Mouse (Mus musculus) forebrain, embryonic 13.5 days (tissue): ENCODE measurements around the gene Gm29609. TPM values are rescaled to one million over a fixed set of nuclear protein-coding genes. Genes with fewer than 3 reads are reported as not detected.
"Not testable (repeated sequence)": the region's sequence is repeated elsewhere in the genome, so short reads cannot be mapped to it uniquely, and the experiment has no call there.

ENCODE experiments used
- ATAC-seq: fragments of 200-750 bp; cut with Nextera tagmentation; 2 replicates; pipeline ENCODE4 v1.8.0; 2017
- H3K27ac ChIP-seq: fragments of 300-500 bp; sonication (generic); 2 replicates; pipeline ENCODE4 v1.5.1; 2015; ENCODE audit warnings: inconsistent platforms, mild to moderate bottlenecking, moderate library complexity
- H3K27me3 ChIP-seq: fragments of 300-500 bp; sonication (generic); 2 replicates; pipeline ENCODE4 v1.6.1; 2015; ENCODE audit warnings: mild to moderate bottlenecking, inconsistent platforms
- H3K36me3 ChIP-seq: fragments of 300-500 bp; sonication (generic); 2 replicates; pipeline ENCODE4 v1.6.1; 2015; ENCODE audit warnings: mild to moderate bottlenecking, inconsistent platforms; ENCODE audit not compliant: poor library complexity, severe bottlenecking
- H3K4me1 ChIP-seq: fragments of 300-500 bp; sonication (generic); 2 replicates; pipeline ENCODE4 v1.6.1; 2015; ENCODE audit warnings: inconsistent platforms
- H3K4me2 ChIP-seq: fragments of 300-500 bp; sonication (generic); 2 replicates; pipeline ENCODE4 v1.6.1; 2015; ENCODE audit warnings: inconsistent platforms, mild to moderate bottlenecking, moderate library complexity
- H3K4me3 ChIP-seq: fragments of 300-500 bp; sonication (generic); 2 replicates; pipeline ENCODE4 v1.5.1; 2015; ENCODE audit warnings: mild to moderate bottlenecking, inconsistent platforms
- H3K9ac ChIP-seq: fragments of 300-500 bp; sonication (generic); 2 replicates; pipeline ENCODE4 v1.6.1; 2015; ENCODE audit warnings: mild to moderate bottlenecking, inconsistent platforms
- H3K9me3 ChIP-seq: fragments of 300-500 bp; sonication (generic); replicated peaks from 2 replicates; pipeline ENCODE4 v1.6.1; 2016; ENCODE audit warnings: inconsistent platforms
- WGBS: fragments of 180-500 bp; shearing (Covaris S2); methylation state at CpG from one replicate; pipeline ENCODE4 v1.1.7; 2015; 5-methylcytosine and 5-hydroxymethylcytosine counted together
- polyA plus RNA-seq: library from polyadenylated mRNA; unstranded; fragments of >200 nt; fragmentation: Nextera tagmentation; extraction: Ambion mirVana; gene quantifications from 2 replicates; pipeline ENCODE4 v1.2.1, GENCODE M21; 2015

Gm29609 gene
- polyA plus RNA-seq, result 1.5 and 1.9 TPM in 2 replicates

DNA sequence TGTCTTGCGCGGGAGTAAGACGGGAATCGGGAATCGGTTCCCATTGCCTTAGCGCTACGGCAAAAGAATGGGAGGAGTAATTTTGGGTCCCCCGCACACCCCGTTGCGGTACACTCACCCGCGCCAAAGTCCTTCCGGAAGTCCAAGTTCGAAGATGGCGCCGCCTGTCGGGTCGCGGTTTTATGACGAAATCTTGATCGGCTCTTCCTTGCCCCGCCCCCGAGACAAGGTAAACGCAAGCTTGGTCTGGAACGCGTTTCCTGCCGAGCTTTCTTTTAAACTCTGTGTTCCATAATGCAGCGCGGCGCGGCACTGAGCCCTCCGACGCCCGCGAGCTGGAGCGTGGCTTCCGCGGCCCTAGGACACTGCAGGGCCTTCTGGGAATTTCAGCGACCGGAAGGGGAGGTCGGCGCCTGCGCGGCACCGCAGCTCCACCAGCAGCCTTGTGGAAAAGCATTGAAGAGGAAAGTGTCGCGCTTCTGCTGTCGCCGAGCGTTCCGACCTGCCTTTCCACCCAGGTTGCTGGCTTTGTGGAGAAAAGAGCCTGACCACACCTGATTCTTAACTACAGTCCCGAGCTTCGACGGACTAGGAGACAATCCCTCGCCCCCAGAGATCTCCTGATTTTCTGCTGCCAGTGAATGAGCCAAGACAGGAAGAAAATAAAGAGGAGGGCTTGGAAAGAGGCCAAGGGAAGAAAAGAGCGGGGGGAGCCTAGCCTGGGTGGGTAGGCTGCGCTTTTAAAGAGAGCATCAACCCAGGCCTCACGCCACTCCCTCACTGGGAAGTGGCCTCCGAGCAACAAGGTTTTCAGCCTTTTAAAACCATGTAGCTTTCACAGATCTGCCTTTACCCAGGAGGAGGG, at the start of gene Gm29609, which contains the start of gene Gtf3c2:
Gene Gm29609, minus strand, starts transcription at position 146 of the 865 bp plus-strand sequence.
Gene Gtf3c2, minus strand, starts transcription at position 379 of the 865 bp plus-strand sequence.
- Histone ChIP-seq H3K27me3 (no peaks in the 10 kb centered on the region), H3K9me3 (no peaks in the 10 kb centered on the region), H3K9ac (peak within 1 kb of the TSS; percentile 82), H3K36me3 (0 out of 2 replicates have a peak, but pooled peaks cover 6% of the 10 kb centered on the region), H3K27ac (peak within 1 kb of the TSS; percentile 99), H3K4me3 (peak within 1 kb of the TSS; percentile 93), H3K4me1 (peaks cover 30% of the 10 kb centered on the region), H3K4me2 (peak within 1 kb of the TSS; percentile 92)
- ATAC-seq, result peak; percentile 98
- under 1% methylated on average over 59 of the region's 59 CpGs for WGBS

DNA sequence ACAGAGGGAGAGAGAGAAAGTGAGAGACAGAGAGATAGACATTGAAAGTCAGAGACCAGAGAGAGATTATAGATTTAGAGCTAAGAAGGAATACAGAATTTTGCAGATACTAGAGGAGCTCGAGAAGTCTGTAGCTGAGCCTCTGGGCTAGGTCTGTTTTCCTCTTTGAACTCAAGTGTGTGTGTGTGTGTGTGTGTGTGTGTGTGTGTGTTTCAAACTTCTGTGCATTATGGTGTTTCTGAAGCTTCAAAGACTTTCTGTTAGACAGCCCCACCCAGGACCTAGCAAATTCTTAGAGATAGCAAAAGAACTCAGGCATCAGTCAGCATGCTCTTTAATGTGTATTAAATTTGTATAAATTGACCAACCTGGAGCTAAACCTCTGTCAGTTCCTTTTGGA, 46.9 kb upstream of the Gm29609 start:
- no peak overlapping the region for H3K4me2 ChIP-seq
- H3K9ac ChIP-seq, result no peak overlapping the region
- no peaks in the 10 kb centered on the region for H3K4me1 ChIP-seq
- no peak overlapping the region for H3K27ac ChIP-seq
- WGBS, result 67% methylated on average over 1 of the region's 1 CpGs
- no peaks in the 10 kb centered on the region for H3K36me3 ChIP-seq
- no peaks in the 10 kb centered on the region for H3K27me3 ChIP-seq
- no peak overlapping the region for H3K4me3 ChIP-seq
- no peak for ATAC-seq
- H3K9me3 ChIP-seq, result no peaks in the 10 kb centered on the region

DNA sequence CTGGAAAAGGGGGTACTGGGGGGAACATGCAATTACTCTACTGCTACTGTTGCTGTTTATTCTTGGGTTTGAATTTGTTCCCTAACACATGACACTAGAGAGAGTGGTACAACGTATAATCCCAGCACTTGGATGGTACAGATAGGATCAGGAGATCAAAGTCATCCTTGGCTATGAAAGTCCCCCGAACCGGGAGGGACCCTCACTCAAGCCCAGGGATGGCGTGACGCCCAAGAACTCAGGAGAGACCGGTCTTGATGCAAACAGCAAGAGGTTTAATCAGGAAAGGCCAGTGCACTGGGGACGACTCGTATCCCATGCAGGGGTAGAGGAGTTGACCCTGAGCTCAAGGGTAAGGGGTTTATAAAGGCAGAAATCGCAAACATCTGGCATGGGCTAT, 43.0 kb upstream of the Gm29609 start:
- Histone ChIP-seq H3K4me1 (peaks cover 14% of the 10 kb centered on the region), H3K9me3 (no peaks in the 10 kb centered on the region), H3K36me3 (no peaks in the 10 kb centered on the region), H3K27ac (no peak overlapping the region), H3K4me3 (no peak overlapping the region), H3K27me3 (no peaks in the 10 kb centered on the region), H3K4me2 (no peak overlapping the region), H3K9ac (no peak overlapping the region)
- ATAC-seq, result no peak
- WGBS, result 96% methylated on average over 9 of the region's 9 CpGs

DNA sequence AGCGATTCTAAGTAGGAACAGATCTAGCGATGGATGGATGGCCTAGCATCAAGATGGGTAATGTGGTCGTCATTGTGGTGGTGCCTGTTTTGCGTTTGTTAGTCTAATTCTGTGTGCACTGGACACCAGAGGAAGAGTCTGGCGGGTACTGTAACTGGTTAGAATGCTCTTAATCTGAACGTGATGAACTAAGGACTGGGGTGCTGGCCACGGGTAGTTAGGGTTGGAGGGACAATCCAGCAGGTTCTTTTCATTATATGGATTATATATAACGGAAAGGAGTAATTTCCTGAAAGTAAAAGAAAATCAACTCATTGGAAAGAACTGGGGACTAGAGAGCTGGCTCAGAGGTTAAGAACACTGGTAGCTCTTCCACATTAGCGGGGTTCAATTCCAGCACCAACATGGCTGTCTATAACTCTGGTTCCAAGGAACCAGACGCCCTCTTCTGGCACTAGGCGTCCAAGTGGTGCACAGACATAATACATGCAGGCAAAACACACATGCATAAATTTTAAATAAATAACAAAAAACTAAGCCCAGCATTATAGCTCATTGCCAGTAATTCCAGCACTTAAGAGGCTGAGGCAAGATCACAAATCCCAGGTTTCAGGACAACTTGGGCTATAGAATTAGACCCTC, 41.7 kb upstream of the Gm29609 start:
- no peak; the same call in 1 of the 2 replicates for ATAC-seq
- Histone ChIP-seq H3K27ac (peak overlapping the region; percentile 87), H3K9me3 (no peaks in the 10 kb centered on the region), H3K4me1 (peaks cover 18% of the 10 kb centered on the region), H3K27me3 (no peaks in the 10 kb centered on the region), H3K36me3 (no peaks in the 10 kb centered on the region), H3K4me2 (peak overlapping the region; percentile 79), H3K4me3 (peak overlapping the region; percentile 90), H3K9ac (peak overlapping the region; percentile 92)
- 10% methylated on average over 11 of the region's 11 CpGs for whole genome bisulfite sequencing

DNA sequence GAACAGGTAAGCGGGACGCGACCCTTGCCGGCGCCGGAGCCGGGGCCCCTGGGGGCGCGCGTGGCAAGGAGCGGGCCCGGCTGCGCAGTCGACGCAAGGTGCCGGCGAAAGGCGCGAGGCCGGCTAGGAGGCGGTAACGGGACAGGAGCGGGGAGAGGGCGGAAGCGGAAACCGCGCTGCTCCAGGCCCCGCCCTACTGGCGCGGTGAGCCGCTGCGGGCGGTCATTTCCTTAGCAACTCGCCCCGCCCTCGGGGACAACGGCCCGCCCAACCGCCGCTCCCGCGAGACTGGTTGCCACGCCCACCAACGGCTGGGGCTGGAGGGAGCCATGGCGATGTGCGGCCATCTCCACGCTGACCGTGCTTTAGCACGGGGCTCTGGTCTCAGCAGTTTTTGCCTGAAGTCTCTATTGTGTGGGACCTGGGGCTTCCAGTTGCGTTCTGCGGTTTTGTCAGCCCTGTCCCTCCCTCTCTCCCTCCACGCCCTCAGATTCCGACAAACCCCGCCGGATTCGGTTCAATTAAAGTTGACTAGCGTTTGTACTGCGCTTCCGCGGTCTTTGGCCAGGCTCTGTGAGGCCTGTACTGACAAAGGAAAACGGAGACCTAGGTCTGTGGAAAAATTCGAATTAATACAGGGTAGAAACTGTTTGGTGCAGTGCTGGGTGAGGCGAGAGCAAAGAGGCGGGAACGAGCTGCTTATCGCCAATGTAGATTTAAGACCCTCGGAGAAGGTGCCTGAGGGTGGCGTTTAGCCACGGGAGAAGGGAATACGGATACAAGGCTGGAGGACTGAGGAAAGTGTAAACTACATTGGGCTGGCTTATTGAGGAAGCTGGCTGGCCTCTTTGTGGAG, 41.0 kb upstream of the Gm29609 start, which contains the start of gene Ppm1g:
Gene Ppm1g, minus strand, starts transcription at position 240 of the 856 bp plus-strand sequence.
- peak within 1 kb of the TSS; percentile 79 for H3K4me2 ChIP-seq
- H3K27ac ChIP-seq, result peak within 1 kb of the TSS; percentile 87
- H3K4me3 ChIP-seq, result peak within 1 kb of the TSS; percentile 90
- no peaks in the 10 kb centered on the region for H3K9me3 ChIP-seq
- peak; percentile 96 for ATAC-seq
- no peaks in the 10 kb centered on the region for H3K27me3 ChIP-seq
- peak within 1 kb of the TSS; percentile 92 for H3K9ac ChIP-seq
- H3K36me3 ChIP-seq, result no peaks in the 10 kb centered on the region
- under 1% methylated on average over 70 of the region's 70 CpGs for WGBS
- H3K4me1 ChIP-seq, result peaks cover 18% of the 10 kb centered on the region

DNA sequence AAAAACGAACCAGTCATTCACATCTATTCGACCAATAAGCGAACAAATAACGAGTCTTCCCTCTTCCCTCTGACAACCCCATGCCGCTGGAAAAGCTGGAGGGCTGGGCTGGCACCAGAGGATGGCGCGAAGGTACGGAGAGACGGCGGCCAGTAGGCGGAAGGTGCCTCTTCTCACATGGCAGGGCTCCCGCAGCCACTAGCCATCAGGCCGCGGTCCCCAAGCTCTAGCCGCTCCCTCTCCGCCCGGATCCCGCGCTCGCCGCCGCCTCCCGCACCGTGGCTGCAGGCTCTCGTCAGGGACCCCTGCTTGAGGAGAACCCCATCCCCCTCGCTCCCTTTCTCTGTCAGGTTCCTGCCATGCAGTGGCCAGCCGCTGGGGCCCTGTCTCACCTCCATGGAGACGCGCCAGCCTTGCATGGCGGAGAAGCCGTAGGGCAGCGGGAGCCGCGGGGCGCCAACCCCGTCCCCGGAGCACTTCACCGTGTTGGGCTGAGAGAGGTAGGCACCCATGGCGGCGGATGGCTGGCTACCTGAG, 40.3 kb upstream of the Gm29609 start:
- H3K27ac ChIP-seq, result peak overlapping the region; percentile 87
- under 1% methylated on average over 40 of the region's 40 CpGs for WGBS
- ATAC-seq, result peak; percentile 77
- H3K4me1 ChIP-seq, result peaks cover 18% of the 10 kb centered on the region
- peak overlapping the region; percentile 90 for H3K4me3 ChIP-seq
- no peaks in the 10 kb centered on the region for H3K27me3 ChIP-seq
- H3K9me3 ChIP-seq, result no peaks in the 10 kb centered on the region
- H3K9ac ChIP-seq, result peak overlapping the region; percentile 92
- no peaks in the 10 kb centered on the region for H3K36me3 ChIP-seq
- H3K4me2 ChIP-seq, result peak overlapping the region; percentile 79

DNA sequence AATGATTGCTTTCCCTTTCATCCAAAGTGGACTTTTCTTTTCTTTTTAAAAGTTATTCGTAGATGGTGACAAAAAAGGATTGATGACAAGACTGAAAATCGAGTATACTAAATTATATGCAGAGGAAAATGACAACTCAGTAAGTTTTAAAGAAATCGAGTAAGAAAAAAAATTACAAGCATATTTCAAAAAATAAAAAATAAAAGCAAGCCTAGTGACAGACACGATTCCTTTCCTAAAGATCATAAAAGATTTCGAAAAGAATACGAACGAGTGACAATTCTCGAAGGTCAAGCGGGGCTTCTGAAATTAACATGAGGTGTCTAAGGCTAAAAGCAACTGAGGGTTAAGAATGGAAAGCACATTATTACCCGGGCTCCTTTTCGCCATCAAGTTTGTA, 39.8 kb upstream of the Gm29609 start:
- H3K4me3 ChIP-seq, result peak overlapping the region; percentile 90
- H3K27me3 ChIP-seq, result no peaks in the 10 kb centered on the region
- H3K4me2 ChIP-seq, result peak overlapping the region; percentile 79
- no peak for ATAC-seq
- H3K27ac ChIP-seq, result peak overlapping the region; percentile 87
- WGBS, result 2% methylated on average over 11 of the region's 11 CpGs
- peaks cover 18% of the 10 kb centered on the region for H3K4me1 ChIP-seq
- H3K36me3 ChIP-seq, result no peaks in the 10 kb centered on the region
- H3K9me3 ChIP-seq, result no peaks in the 10 kb centered on the region
- peak overlapping the region; percentile 92 for H3K9ac ChIP-seq

DNA sequence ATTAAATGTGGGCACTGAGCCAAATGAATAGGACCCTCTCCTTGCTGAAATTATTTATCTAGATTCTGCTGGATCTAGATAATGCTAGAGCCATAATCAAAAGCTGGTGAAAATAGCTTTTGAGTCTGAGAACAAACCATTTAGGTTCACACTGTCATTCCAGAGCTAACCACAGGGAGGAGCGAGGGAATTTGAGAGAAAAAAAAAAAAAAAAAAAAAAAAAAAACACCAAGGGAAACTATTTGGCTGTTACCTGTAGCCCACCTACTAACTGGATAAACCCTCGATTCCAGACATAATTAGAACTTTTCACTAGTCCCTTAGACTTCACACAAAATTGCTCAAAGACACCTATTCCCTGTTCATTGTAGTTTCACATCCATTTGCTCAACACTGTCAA, 39.4 kb upstream of the Gm29609 start:
- 2% methylated on average over 2 of the region's 2 CpGs for WGBS
- Histone ChIP-seq H3K9ac (no peak overlapping the region; the same call in 1 of the 2 replicates), H3K27ac (no peak overlapping the region), H3K9me3 (no peaks in the 10 kb centered on the region), H3K27me3 (no peaks in the 10 kb centered on the region), H3K4me3 (peak overlapping the region; percentile 90), H3K4me1 (peaks cover 18% of the 10 kb centered on the region), H3K36me3 (no peaks in the 10 kb centered on the region), H3K4me2 (peak overlapping the region; percentile 79)
- no peak for ATAC-seq

DNA sequence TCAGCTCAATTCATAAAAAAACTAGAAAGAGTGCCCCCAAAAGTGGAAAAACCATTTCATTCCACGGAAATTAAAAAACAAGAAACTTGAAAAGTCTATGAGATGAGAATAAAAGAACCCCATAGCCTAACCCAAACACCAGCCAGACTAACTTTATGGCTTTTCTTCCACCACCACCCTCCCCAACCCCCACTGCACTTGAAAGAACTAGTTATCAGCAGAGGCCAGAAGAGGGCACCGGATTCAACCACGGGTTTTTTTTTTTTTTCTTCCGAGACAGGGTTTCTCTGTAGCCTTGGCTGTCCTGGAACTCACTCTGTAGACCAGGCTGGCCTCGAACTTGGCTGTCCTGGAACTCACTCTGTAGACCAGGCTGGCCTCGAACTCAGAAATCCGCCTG, 38.6 kb upstream of the Gm29609 start:
- H3K27me3 ChIP-seq, result no peaks in the 10 kb centered on the region
- H3K4me3 ChIP-seq, result no peak overlapping the region
- H3K4me2 ChIP-seq, result peak overlapping the region; percentile 79; the same call in 1 of the 2 replicates
- no peaks in the 10 kb centered on the region for H3K9me3 ChIP-seq
- H3K9ac ChIP-seq, result no peak overlapping the region
- no peak for ATAC-seq
- H3K36me3 ChIP-seq, result no peaks in the 10 kb centered on the region
- WGBS, result 69% methylated on average over 7 of the region's 7 CpGs
- H3K27ac ChIP-seq, result no peak overlapping the region
- peaks cover 18% of the 10 kb centered on the region for H3K4me1 ChIP-seq

DNA sequence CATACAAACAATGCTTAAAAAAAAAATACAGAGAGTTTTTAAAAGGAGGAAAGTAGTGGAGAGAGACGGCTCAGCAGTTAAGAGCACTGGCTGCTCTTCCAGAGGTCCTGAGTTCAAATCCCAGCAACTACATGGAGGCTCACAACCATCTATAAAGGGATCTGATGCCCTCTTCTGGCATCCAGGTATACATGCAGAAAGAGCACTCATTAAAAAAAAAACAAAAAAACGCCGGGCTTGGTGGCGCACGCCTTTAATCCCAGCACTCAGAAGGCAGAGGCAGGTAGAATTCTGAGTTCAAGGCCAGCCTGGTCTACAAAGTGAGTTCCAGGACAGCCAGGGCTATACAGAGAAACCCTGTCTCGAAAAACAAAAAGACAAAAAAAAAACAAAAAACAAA, 36.8 kb upstream of the Gm29609 start:
- WGBS, result 96% methylated on average over 6 of the region's 6 CpGs

DNA sequence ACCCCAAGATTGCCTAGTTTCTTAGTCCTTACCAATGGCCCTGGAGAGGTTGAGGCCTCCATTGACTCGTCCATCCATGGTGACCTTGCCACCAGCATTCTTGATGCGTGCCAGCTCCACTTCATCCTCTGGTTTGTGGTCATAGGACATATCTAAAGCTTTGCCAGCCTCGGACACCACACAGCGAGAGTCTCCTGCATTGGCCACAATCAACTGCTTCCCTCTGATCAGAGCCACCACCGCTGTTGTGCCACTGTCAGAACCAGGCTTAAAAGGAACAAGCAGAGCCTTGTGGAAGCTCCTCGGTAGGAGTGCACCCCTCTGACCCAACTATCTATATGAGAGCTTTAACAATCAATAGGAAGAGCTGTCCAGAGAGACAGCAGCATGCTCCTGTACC, 24.7 kb upstream of the Gm29609 start:
- ATAC-seq, result no peak
- over 99% methylated on average over 6 of the region's 6 CpGs for WGBS
- Histone ChIP-seq H3K27me3 (no peaks in the 10 kb centered on the region), H3K4me2 (no peak overlapping the region), H3K4me1 (peaks cover 24% of the 10 kb centered on the region), H3K9ac (no peak overlapping the region), H3K9me3 (peaks cover 5% of the 10 kb centered on the region), H3K27ac (no peak overlapping the region), H3K36me3 (peaks cover 66% of the 10 kb centered on the region), H3K4me3 (no peak overlapping the region)

More for the DNA sequence above, 36.8 kb upstream of the Gm29609 start:
- H3K27me3 ChIP-seq, H3K36me3 ChIP-seq, ATAC-seq, H3K4me2 ChIP-seq, H3K27ac ChIP-seq, H3K4me3 ChIP-seq, H3K9me3 ChIP-seq, H3K9ac ChIP-seq: not testable (repeated sequence)
- peaks cover 18% of the 10 kb centered on the region for H3K4me1 ChIP-seq
